Mouse (Mus musculus): ENCODE data around the gene Gatad2b.

Gatad2b gene

DNA sequence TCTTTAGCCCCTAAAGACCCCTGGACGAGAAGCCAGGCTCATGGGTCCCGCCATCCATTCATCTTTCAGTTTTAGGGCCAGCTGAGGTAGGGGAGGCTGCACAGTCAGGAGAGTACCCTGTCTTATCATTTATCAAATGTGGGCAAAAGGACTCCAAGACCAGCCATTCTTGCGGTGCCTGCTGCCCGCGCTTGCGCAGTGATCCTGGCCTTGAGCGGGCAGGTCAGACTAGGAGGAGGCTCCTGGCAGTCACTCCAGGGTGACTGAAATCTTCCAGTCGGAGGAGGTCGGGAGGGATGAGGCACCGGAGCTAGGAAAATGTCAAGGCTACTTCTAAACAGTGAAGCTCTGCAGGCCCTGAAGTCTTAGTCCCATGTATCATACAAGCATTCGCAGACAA lies 88.7 kb downstream of the Gatad2b start:
- no peak for DNase-seq (ENCODE audit: low spot score)

GRCm38 (mm10) chr3:90383690-90384089 lies 90.7 kb downstream of the Gatad2b start:
- peak; percentile 22 for DNase-seq (ENCODE audit: low spot score)

- DNase-seq (ENCODE audit: low spot score): no peak
Measured at GRCm38 (mm10) chr3:90384851-90385375, 91.9 kb downstream of the Gatad2b start.

GRCm38 (mm10) chr3:90386817-90387216 lies 93.8 kb downstream of the Gatad2b start:
- DNase-seq (ENCODE audit: low spot score): no peak

DNA sequence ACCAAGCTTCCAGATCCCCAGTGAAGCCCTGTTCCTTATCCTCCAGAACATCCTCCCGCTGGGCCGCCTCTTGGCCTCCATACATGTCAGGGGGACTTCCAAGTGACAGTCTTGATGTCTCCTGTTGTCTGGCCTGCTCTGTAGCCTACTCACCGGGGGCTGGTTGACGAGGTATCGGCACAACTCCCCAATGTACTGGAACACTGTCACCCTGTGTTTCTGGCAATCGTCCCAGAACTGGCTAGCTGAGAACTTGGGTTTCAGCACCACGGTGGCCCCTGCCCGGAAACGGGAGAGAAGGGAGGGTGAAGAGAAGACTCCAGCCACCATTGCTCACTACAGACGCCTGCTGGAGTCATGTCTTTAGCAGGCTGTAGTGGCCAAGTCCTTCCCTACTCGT lies 94.5 kb downstream of the Gatad2b start:
- DNase-seq (ENCODE audit: low spot score): no peak

DNA sequence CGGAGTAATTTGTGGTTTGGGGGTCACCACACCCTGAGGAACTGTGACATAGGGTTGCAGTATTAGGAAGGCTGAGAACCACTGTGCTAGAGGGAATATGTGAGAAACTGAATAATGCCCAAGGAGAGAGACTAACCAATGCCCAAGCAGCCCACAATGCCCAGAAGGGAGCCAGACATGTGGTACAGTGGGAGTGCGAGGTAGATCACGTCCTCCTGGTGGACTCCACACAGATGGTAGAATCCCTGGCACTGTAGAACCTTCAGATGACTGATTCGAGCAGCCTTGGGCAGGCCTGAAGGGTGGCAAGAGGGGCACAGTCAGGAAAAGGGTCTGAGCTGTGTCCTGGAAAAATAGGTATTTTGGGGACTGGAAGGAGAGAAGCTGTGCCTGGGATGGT lies 95.2 kb downstream of the Gatad2b start:
- DNase-seq (ENCODE audit: low spot score): no peak

DNA sequence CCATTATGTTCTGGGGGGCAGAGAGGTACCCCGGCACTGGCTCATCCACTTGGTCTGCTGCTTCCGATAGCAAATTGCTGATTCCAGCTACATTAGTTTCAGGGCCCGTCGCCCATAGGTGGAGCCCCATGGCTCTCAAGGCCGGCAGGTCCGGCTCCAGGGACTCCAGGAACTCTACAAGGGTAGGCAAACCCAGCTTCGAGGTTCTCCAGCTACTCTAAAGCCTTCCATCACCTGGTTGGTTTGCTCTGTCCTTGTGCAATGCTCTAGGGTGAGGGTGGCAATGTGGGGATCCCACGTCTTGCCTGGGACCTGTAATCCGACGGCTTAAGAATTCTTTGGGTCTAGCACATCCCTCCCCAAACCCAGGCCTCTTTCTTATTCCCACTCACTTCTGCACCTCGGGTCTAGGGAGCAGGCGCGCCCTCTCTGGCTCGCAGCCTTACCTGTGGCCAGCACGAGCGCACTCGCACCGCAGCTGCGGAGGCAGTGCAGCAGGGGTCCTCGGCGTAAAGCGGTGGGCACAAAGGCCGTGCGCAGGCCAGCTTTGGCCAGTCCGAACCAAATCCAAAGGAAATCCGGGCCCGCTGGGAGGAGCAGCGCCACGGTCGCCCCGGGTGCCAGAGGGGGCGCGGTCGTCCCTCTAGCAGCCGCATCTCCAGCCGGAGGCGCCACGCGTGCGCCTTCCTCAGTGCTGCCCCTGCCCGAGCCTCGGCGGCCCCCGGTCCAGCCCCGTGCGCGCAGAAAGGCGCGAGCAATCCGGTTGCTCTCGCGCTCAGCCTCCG lies 95.9 kb downstream of the Gatad2b start:
- no peak for DNase-seq (ENCODE audit: low spot score)

DNA sequence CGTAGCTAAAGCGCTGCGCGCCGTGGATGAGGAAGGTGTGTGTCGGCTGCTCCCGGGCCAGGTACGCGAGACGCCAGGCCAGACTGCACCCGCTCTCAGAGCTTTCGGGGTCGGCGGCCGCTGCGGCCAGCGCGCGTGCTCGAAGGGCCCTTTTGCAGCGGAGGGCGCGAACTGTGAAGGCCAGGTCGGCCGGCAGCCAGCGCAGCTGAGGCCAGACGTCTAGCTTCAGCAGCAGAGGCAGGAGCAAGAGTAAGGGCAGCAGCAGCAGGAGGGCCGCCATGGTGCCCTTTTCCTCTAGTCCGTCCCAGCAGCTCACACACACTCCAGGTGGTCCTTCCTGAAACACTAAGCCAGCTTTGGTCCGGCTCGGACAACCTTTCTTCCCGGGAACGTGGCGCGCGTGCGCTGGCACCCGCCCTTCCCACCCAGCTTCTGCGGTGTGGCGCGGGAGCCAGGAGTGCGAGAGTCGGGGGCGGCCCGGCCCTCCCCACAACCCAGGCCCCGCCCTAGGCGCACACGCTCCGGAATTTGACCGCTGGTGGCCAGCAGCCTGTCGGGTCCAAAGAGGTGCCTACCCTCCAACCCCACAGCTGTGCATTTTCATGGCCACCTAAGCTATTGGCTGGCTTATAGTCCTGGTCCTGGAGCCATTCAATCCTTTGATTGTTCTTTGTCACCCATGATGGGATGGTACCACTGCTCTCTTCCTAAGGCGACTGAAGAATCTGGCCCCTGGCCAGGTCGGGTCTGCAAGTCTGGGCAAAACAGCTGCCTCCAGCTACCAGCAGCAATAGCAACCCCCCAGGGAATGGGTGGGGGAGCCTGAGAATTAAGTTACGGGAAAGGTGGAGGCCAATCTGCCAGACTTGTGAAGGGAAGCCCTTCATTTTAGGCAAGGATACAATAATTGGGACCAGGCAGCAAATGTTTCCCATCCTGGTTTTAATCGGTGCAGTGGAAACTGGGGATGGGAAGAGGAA lies 96.8 kb downstream of the Gatad2b start, which contains the start of gene Slc27a3:
Gene Slc27a3, minus strand, starts transcription at position 428 of the 980 bp plus-strand sequence.
- DNase-seq (ENCODE audit: low spot score): no peak

DNA sequence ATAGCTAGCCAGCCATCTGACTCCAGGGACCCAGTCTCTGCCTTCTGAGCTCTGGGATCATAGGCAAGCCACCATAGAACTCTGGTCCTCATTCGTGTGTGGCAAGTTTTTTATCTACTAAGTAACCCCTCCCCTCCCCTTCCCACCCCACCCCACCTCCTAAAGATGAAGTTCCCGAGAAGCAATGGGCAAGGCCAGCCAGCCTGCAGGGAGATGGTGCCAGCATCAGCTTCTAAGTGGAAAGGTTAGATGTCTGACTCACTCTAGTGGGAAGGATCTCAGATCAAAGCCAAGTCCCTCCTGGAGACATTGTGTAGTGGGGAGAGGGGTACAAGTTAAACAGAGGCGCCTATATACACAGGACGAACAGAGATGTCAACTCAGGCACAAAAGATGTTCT lies 98.0 kb downstream of the Gatad2b start:
- DNase-seq (ENCODE audit: low spot score): no peak

- no peak for DNase-seq (ENCODE audit: low spot score)
Measured at GRCm38 (mm10) chr3:90391941-90392340, 99.0 kb downstream of the Gatad2b start.

- DNase-seq (ENCODE audit: low spot score): no peak
Measured at GRCm38 (mm10) chr3:90392661-90393060, 99.7 kb downstream of the Gatad2b start.

DNA sequence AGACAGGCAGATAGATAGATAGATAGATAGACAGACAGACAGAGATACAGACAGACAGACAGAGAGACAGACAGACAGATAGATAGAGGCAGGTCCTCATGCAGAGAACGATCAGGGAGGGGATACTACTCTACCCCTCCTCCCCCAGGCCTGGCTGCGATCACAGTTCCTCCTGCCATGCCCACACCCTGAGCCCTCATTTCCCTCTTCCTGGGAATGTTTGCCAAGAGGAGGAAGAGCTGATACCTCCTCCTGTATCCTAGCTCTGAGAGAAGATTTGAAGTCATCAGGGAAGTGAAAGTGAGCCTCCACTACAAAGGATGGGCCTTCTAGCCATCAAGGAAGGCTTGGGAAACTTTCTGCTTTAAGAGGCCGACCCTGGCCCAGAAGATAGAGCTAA lies 102.7 kb downstream of the Gatad2b start:
- DNase-seq (ENCODE audit: low spot score): no peak

GRCm38 (mm10) chr3:90400993-90401392 lies 108.0 kb downstream of the Gatad2b start:
- DNase-seq (ENCODE audit: low spot score): no peak

- DNase-seq (ENCODE audit: low spot score): no peak
Measured at GRCm38 (mm10) chr3:90404121-90404520, 111.1 kb downstream of the Gatad2b start.

DNA sequence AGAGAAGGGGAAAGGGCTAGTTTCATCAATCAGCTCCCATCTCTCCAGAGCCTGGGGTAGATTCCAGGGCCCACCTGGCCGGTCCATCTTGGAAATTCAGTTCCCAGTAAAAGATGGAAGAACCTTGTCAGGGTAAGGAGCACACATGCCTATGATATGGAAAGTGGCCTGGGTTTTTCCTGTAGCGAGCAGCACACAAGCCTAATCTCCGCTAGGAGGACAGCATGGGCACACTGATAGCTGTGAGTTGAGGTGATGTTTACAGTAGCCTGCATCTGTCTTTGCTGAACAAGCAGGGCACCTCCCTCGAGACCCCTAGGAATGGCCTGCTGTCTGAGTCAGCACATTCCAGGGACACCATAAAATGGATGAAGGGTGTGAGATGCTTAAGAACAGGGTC lies 111.6 kb downstream of the Gatad2b start:
- no peak for DNase-seq (ENCODE audit: low spot score)

DNA sequence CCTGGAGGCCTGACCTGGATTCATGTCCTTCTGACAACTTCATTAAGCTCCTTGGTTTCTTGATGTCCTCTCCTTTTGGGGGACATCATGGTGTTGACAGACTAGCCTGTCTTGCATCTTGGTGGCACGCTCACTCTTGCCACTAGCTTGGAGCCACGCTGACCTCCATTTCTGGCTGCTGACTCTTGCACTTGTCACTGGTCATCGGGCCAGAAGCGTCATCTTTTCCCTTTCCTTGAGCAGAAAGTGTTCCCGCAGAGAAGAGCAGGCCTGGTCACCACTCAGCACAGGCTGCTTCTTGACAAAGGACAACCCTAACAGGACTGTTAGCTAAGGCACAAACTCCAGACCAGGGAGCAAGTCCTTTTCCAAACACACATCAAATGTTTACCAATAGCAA lies 113.4 kb downstream of the Gatad2b start:
- DNase-seq (ENCODE audit: low spot score): no peak

GRCm38 (mm10) chr3:90408721-90409120 lies 115.7 kb downstream of the Gatad2b start:
- DNase-seq (ENCODE audit: low spot score): no peak

DNA sequence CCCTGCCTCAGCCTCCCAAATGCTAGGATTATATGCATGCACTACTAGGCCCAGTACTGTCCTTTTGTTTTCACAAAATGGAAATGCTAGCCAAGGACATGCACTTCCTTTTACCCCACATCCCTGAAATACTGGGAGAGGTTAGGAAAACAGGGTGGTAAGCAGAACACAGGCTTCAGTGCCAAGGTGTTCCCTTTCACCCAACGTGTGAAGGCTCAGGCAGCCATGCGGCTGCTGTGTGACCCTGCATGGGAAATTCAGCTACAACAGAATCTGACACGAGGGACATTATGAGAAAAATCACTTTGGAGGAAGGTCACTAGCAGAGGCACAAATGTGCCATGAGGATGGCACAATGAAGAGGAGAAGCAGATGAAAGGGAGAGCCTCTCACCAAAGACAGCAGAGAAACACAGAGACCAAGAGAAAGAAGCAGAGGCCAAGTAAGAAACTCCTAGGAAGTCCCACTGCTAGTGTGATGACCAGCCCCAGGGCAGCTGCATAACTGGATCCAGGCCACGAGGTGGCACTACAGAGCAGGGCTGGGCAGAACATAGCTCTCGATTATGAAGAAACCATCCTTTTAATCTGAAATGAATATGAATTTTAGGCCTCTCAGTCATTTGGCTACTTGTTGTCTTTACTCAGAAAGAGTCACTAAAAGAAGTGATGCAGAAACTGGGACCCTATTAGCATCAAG lies 119.5 kb downstream of the Gatad2b start:
- DNase-seq (ENCODE audit: low spot score): peak; percentile 35

DNA sequence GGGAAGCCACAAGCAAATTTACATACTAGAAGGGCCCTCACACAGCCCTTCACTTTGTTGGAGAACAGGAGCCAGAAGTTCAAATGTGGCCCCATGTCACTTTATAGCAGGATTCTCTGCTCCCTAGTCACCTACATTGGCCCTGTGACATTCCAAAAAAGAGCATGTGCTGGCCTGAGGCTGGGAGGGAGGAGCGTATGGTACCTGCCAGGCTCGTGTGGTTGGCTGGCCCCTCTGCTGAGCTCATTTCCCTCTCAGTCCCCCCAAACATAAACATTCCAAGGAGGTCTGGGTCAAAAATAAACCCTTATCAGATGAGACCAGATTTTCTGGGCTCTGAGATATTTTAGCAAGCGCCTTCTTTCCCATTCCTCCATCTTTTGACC lies 120.0 kb downstream of the Gatad2b start:
- DNase-seq (ENCODE audit: low spot score): no peak
